Mouse (Mus musculus): Measurements from ENCODE around the gene Tiam1. TPM values are rescaled to one million over a fixed set of nuclear protein-coding genes. Genes with fewer than 3 reads are reported as not detected.

The Tiam1 gene
- polyA plus RNA-seq, 1 experiment from 2014 or later: 3.7 TPM

GRCm38 (mm10) chr16:89885661-89886060 lies 257.9 kb downstream of the Tiam1 start:
- TF ChIP-seq EP300 (IDR thresholded peaks at IDR 0.05) (no peak), CTCF (IDR thresholded peaks at IDR 0.05) (no peak)
- no peaks in the 10 kb centered on the region for H3K27me3 ChIP-seq (replicated peaks; ENCODE audit: insufficient read depth, low read length)
- H3K27ac ChIP-seq (ENCODE audit: low read length): no peak overlapping the region
- ATAC-seq: no peak
- DNase-seq (ENCODE audit: low spot score): no peak
- H3K4me1 ChIP-seq (ENCODE audit: insufficient read depth, low read depth, low read length): no peaks in the 10 kb centered on the region
- no peak overlapping the region for H3K4me2 ChIP-seq (replicated peaks; ENCODE audit: low read depth, low read length)
- no peak overlapping the region for H3K9ac ChIP-seq (replicated peaks; ENCODE audit: low read depth)
- no peak overlapping the region for H3K4me3 ChIP-seq (ENCODE audit: low read depth, low read length)
- 76% methylated on average over 9 of the region's 9 CpGs for WGBS
- H3K9me3 ChIP-seq (ENCODE audit: low read length): no peaks in the 10 kb centered on the region
- no peaks in the 10 kb centered on the region for H3K36me3 ChIP-seq (ENCODE audit: insufficient read depth, low read length)

- H3K4me1 ChIP-seq (ENCODE audit: insufficient read depth, low read depth, low read length): no peaks in the 10 kb centered on the region
- H3K36me3 ChIP-seq (ENCODE audit: insufficient read depth, low read length): no peaks in the 10 kb centered on the region
- H3K9ac ChIP-seq (replicated peaks; ENCODE audit: low read depth): no peak overlapping the region
- DNase-seq (ENCODE audit: low spot score) (no peak), ATAC-seq (no peak)
- no peak overlapping the region for H3K27ac ChIP-seq (ENCODE audit: low read length)
- no peak overlapping the region for H3K4me3 ChIP-seq (ENCODE audit: low read depth, low read length)
- no peaks in the 10 kb centered on the region for H3K27me3 ChIP-seq (replicated peaks; ENCODE audit: insufficient read depth, low read length)
- TF ChIP-seq CTCF (IDR thresholded peaks at IDR 0.05) (no peak), EP300 (IDR thresholded peaks at IDR 0.05) (no peak)
- WGBS: 94% methylated on average over 4 of the region's 4 CpGs
- H3K4me2 ChIP-seq (replicated peaks; ENCODE audit: low read depth, low read length): no peak overlapping the region
- no peaks in the 10 kb centered on the region for H3K9me3 ChIP-seq (ENCODE audit: low read length)
Observed at GRCm38 (mm10) chr16:89883897-89884296, 259.7 kb downstream of the Tiam1 start.

- 62% methylated on average over 14 of the region's 14 CpGs for WGBS
- H3K9ac ChIP-seq (replicated peaks; ENCODE audit: low read depth): no peak overlapping the region
- H3K4me2 ChIP-seq (replicated peaks; ENCODE audit: low read depth, low read length): no peak overlapping the region
- DNase-seq (ENCODE audit: low spot score) (no peak), ATAC-seq (no peak)
- TF ChIP-seq CTCF (IDR thresholded peaks at IDR 0.05): no peak
- TF ChIP-seq EP300 (IDR thresholded peaks at IDR 0.05): no peak
- H3K4me3 ChIP-seq (ENCODE audit: low read depth, low read length): no peak overlapping the region
- no peaks in the 10 kb centered on the region for H3K9me3 ChIP-seq (ENCODE audit: low read length)
- no peaks in the 10 kb centered on the region for H3K36me3 ChIP-seq (ENCODE audit: insufficient read depth, low read length)
- H3K27me3 ChIP-seq (replicated peaks; ENCODE audit: insufficient read depth, low read length): no peaks in the 10 kb centered on the region
- no peak overlapping the region for H3K27ac ChIP-seq (ENCODE audit: low read length)
- no peaks in the 10 kb centered on the region for H3K4me1 ChIP-seq (ENCODE audit: insufficient read depth, low read depth, low read length)
Observed at GRCm38 (mm10) chr16:89882477-89883234, 260.9 kb downstream of the Tiam1 start.

GRCm38 (mm10) chr16:89877206-89877605 lies 266.4 kb downstream of the Tiam1 start:
- Histone ChIP-seq H3K9ac (replicated peaks; ENCODE audit: low read depth) (no peak overlapping the region), H3K27ac (ENCODE audit: low read length) (no peak overlapping the region), H3K36me3 (ENCODE audit: insufficient read depth, low read length) (no peaks in the 10 kb centered on the region), H3K4me3 (ENCODE audit: low read depth, low read length) (no peak overlapping the region), H3K9me3 (ENCODE audit: low read length) (no peaks in the 10 kb centered on the region), H3K27me3 (replicated peaks; ENCODE audit: insufficient read depth, low read length) (no peaks in the 10 kb centered on the region), H3K4me1 (ENCODE audit: insufficient read depth, low read depth, low read length) (no peaks in the 10 kb centered on the region), H3K4me2 (replicated peaks; ENCODE audit: low read depth, low read length) (no peak overlapping the region)
- no peak for DNase-seq (ENCODE audit: low spot score)
- WGBS: 86% methylated on average over 10 of the region's 10 CpGs
- ATAC-seq: no peak
- TF ChIP-seq EP300 (IDR thresholded peaks at IDR 0.05) (no peak), CTCF (IDR thresholded peaks at IDR 0.05) (no peak)

- Histone ChIP-seq H3K27ac (ENCODE audit: low read length) (no peak overlapping the region), H3K4me3 (ENCODE audit: low read depth, low read length) (no peak overlapping the region), H3K4me2 (replicated peaks; ENCODE audit: low read depth, low read length) (no peak overlapping the region), H3K27me3 (replicated peaks; ENCODE audit: insufficient read depth, low read length) (no peaks in the 10 kb centered on the region), H3K36me3 (ENCODE audit: insufficient read depth, low read length) (no peaks in the 10 kb centered on the region), H3K9me3 (ENCODE audit: low read length) (no peaks in the 10 kb centered on the region), H3K9ac (replicated peaks; ENCODE audit: low read depth) (no peak overlapping the region), H3K4me1 (ENCODE audit: insufficient read depth, low read depth, low read length) (no peaks in the 10 kb centered on the region)
- no peak for DNase-seq (ENCODE audit: low spot score)
- TF ChIP-seq EP300 (IDR thresholded peaks at IDR 0.05) (no peak), CTCF (IDR thresholded peaks at IDR 0.05) (no peak)
- 64% methylated on average over 3 of the region's 3 CpGs for WGBS
- peak; percentile 53; the same call in 1 of the 2 replicates for ATAC-seq
Observed at GRCm38 (mm10) chr16:89876079-89876478, 267.5 kb downstream of the Tiam1 start.

- no peak overlapping the region for H3K9ac ChIP-seq (replicated peaks; ENCODE audit: low read depth)
- H3K27ac ChIP-seq (ENCODE audit: low read length): no peak overlapping the region
- no peaks in the 10 kb centered on the region for H3K9me3 ChIP-seq (ENCODE audit: low read length)
- H3K36me3 ChIP-seq (ENCODE audit: insufficient read depth, low read length): no peaks in the 10 kb centered on the region
- no peak overlapping the region for H3K4me3 ChIP-seq (ENCODE audit: low read depth, low read length)
- no peak for TF ChIP-seq CTCF (IDR thresholded peaks at IDR 0.05)
- TF ChIP-seq EP300 (IDR thresholded peaks at IDR 0.05): no peak
- 48% methylated on average over 15 of the region's 15 CpGs for WGBS
- no peak for DNase-seq (ENCODE audit: low spot score)
- ATAC-seq: no peak
- no peak overlapping the region for H3K4me2 ChIP-seq (replicated peaks; ENCODE audit: low read depth, low read length)
- H3K4me1 ChIP-seq (ENCODE audit: insufficient read depth, low read depth, low read length): no peaks in the 10 kb centered on the region
- H3K27me3 ChIP-seq (replicated peaks; ENCODE audit: insufficient read depth, low read length): no peaks in the 10 kb centered on the region
Observed at GRCm38 (mm10) chr16:89874012-89874704, 269.4 kb downstream of the Tiam1 start.
